Mouse (Mus musculus): Measurements from ENCODE around the gene Ankrd42. TPM values are rescaled to one million over a fixed set of nuclear protein-coding genes. Genes with fewer than 3 reads are reported as not detected.

The Ankrd42 gene
- 0.77 and 1.1 TPM in 2 replicates for polyA plus RNA-seq (2016; fragmentation: Nextera tagmentation; extraction: Ambion mirVana)

GRCm38 (mm10) chr7:92637021-92637625 is at the start of gene Ankrd42:
TSS of gene Ankrd42 (minus strand) at chr7:92637142.
- Histone ChIP-seq H3K4me2 (peak within 1 kb of the TSS; percentile 88), H3K27ac (peak within 1 kb of the TSS; percentile 74), H3K27me3 (replicated peaks) (peaks cover 28% of the 10 kb centered on the region), H3K9ac (peak within 1 kb of the TSS; percentile 82), H3K4me3 (peak within 1 kb of the TSS; percentile 84), H3K36me3 (peaks cover 27% of the 10 kb centered on the region), H3K4me1 (peaks cover 14% of the 10 kb centered on the region), H3K9me3 (replicated peaks) (no peaks in the 10 kb centered on the region)
- under 1% methylated on average over 44 of the region's 44 CpGs for WGBS (ENCODE audit: insufficient replicate concordance)
- ATAC-seq, result peak; percentile 97

DNA sequence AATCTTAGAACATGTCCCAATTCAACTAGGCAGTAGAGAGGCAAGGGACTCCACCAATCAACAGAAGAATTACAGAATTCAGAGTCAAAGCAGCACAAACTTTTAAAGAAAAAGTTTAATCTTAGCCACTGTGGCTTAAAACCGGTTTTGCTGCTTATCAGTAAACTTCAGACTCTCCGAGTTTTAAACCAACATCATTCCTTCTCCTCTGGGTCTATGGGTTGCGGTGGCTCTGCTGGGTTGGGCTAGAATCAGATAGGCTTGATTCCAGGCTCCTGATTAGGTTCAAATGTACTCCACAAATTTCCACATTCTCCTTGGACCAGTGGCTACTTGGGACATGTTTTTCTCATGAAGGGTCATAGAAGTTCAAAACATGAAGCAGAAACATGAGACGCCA is 40.4 kb upstream of the Ankrd42 start:
- H3K27ac ChIP-seq, result no peak overlapping the region

DNA sequence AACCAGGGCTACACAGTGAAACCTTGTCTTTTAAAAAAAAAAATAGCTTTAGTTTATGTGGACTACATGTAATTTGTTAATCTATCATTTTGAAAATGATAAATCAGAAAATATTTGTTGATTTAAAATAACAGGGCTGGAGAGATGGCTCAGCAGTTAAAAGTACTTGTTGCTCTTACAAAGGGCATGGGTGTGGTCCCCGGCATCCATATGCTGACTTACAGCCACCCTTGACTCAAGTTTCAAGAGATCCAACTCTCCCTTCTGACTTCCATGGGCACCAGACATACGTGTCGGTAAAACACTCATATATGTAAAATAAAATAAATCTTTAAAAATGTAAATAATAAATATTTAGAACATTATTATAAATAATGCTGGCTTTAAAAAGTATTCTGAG is 38.2 kb upstream of the Ankrd42 start:
- H3K4me3 ChIP-seq, result no peak overlapping the region
- 74% methylated on average over 3 of the region's 3 CpGs for WGBS (ENCODE audit: insufficient replicate concordance)
- H3K27me3 ChIP-seq (replicated peaks), result no peaks in the 10 kb centered on the region
- H3K36me3 ChIP-seq, result no peaks in the 10 kb centered on the region
- no peak overlapping the region for H3K27ac ChIP-seq
- no peak overlapping the region for H3K9ac ChIP-seq
- peaks cover 7% of the 10 kb centered on the region for H3K4me1 ChIP-seq
- no peaks in the 10 kb centered on the region for H3K9me3 ChIP-seq (replicated peaks)
- ATAC-seq, result no peak
- no peak overlapping the region for H3K4me2 ChIP-seq

More for the DNA sequence above, 40.4 kb upstream of the Ankrd42 start:
- Histone ChIP-seq H3K9ac (no peak overlapping the region), H3K4me1 (no peaks in the 10 kb centered on the region), H3K27me3 (replicated peaks) (peaks cover 7% of the 10 kb centered on the region), H3K9me3 (replicated peaks) (no peaks in the 10 kb centered on the region), H3K4me2 (no peak overlapping the region), H3K4me3 (no peak overlapping the region), H3K36me3 (no peaks in the 10 kb centered on the region)
- WGBS (ENCODE audit: insufficient replicate concordance), result 31% methylated on average over 4 of the region's 4 CpGs
- no peak for ATAC-seq

DNA sequence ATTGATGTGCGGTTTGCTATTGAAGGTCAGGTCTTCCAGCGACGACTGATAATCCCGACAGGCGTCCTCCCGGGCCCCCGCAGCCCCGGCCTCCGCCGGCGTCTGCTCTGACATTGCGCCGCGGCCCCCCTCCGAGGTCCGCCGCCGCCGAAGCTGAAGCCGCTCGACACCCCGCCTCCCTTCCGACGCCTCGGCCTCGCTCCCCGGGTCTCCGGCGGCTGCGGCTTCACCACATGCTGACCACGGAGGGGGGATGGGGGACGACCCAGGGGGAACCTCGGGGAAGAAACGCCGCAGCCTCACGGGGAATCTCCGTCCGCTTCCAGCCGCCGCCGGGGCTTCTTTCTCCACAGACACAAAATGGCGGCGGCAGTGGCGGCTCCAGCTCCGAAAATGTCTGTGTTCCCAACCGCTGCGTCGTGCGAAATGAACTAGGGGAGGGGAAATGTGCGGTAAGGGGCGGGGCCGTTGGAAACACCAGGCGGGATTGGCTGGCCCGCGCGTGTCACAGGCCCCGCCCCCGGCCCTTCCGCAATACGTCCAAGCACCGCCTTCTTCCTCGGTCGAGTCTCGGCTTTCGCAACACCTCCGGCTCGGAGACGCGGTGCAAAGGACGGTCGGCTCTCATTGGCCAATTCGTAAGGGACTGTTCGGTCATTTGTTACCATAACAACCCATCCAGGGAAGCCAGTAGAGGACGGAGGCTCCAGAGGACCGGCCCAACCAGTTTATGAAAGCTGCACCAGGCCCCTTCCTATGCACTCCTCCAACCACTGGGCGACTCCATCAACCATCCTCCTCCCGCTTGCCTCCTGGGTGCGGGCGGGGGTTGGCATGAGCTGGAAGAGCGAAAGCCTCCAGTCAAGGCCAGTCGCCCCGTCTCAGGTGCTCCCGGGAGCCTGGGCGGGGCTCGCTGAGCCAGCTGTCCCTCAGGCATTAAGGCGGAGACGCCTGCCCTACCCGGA is 32.8 kb upstream of the Ankrd42 start, which contains the start of gene Pcf11:
TSS of gene Pcf11 (minus strand) at position 428 of the 965 bp plus-strand sequence.
- H3K36me3 ChIP-seq, result peaks cover 18% of the 10 kb centered on the region
- H3K4me2 ChIP-seq, result peak within 1 kb of the TSS; percentile 89
- H3K27ac ChIP-seq, result peak within 1 kb of the TSS; percentile 96
- peak within 1 kb of the TSS; percentile 86 for H3K4me3 ChIP-seq
- peaks cover 30% of the 10 kb centered on the region for H3K4me1 ChIP-seq
- no peaks in the 10 kb centered on the region for H3K9me3 ChIP-seq (replicated peaks)
- ATAC-seq, result peak; percentile 93
- H3K27me3 ChIP-seq (replicated peaks), result no peaks in the 10 kb centered on the region
- peak within 1 kb of the TSS; percentile 93 for H3K9ac ChIP-seq
- 2% methylated on average over 88 of the region's 88 CpGs for WGBS (ENCODE audit: insufficient replicate concordance)

DNA sequence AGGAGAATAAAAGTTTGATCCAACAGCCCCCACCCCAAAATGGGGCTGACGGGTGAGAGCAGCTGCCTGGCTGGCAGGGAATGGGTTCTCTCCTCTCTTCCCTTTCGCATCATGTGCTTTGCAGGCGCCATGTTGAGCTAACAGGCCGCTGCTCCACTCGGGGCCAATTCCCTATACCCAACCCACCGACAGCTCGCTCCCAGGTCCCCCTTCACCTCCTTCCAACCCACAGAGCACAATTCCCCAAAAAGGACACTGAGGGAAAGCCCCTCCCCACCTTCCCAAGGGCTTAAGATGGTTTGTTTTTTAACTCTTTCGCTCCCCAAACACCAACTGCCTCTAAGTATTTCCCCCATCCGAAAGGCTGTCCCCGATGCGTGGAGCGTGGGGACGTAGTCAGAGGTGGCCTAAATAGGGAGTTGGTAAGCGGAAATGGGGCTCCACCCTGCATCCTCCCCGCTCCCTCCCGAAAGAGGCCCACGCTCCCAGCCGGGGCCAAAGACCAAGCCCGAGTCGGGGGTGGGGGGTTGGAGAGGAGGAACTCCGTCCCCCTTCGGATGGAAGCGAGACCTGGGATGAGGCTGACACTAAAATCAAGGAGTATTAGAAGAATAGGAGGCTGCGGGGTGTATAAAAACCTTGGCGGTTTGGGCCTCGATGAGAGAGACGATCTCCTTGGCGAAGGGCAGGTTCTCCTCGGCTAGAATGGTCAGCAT is 32.0 kb upstream of the Ankrd42 start:
- peaks cover 18% of the 10 kb centered on the region for H3K36me3 ChIP-seq
- H3K4me1 ChIP-seq, result peaks cover 30% of the 10 kb centered on the region
- H3K4me3 ChIP-seq, result peak overlapping the region; percentile 86
- no peaks in the 10 kb centered on the region for H3K9me3 ChIP-seq (replicated peaks)
- under 1% methylated on average over 29 of the region's 29 CpGs for WGBS (ENCODE audit: insufficient replicate concordance)
- peak; percentile 59 for ATAC-seq
- peak overlapping the region; percentile 77 for H3K4me2 ChIP-seq
- peak overlapping the region; percentile 96 for H3K27ac ChIP-seq
- peak overlapping the region; percentile 93 for H3K9ac ChIP-seq
- no peaks in the 10 kb centered on the region for H3K27me3 ChIP-seq (replicated peaks)

DNA sequence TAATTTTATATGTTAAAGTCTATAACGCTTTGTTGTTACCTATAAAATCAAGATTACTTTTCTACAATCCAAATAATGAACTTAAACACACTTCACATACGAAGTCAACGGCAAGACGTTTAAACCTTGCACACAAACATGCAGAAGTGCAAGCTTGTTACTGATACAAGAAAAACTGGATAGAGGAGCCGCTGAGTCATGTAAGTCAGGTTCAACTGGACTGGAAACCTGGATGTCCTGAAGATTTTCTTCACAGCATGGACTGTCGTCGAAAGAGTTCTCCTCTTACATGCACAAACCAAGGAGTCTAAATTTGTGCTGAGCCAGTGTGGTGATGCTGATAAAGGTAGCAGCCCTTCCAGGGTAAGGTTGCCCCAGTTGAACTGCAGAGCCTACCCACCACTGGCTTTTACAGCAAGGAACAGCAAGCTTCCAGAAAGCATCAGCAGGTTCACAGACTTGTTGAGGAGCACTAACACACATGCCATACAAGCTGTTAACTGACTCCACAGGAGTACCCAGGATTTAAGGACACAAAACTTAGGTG is 29.4 kb upstream of the Ankrd42 start:
- Histone ChIP-seq H3K27me3 (replicated peaks) (no peaks in the 10 kb centered on the region), H3K36me3 (peaks cover 36% of the 10 kb centered on the region), H3K9me3 (replicated peaks) (no peaks in the 10 kb centered on the region), H3K4me2 (peak overlapping the region; percentile 77), H3K4me1 (peaks cover 30% of the 10 kb centered on the region), H3K9ac (peak overlapping the region; percentile 44), H3K4me3 (peak overlapping the region; percentile 86), H3K27ac (peak overlapping the region; percentile 59)
- 68% methylated on average over 7 of the region's 7 CpGs for WGBS (ENCODE audit: insufficient replicate concordance)
- no peak for ATAC-seq

- Histone ChIP-seq H3K4me2 (no peak overlapping the region), H3K27me3 (replicated peaks) (no peaks in the 10 kb centered on the region), H3K27ac (no peak overlapping the region), H3K4me1 (no peaks in the 10 kb centered on the region), H3K36me3 (peaks cover 86% of the 10 kb centered on the region), H3K9ac (no peak overlapping the region), H3K4me3 (no peak overlapping the region), H3K9me3 (replicated peaks) (0 out of 2 replicates have a peak, but pooled peaks cover 4% of the 10 kb centered on the region)
- WGBS (ENCODE audit: insufficient replicate concordance), result 93% methylated on average over 5 of the region's 5 CpGs
- no peak for ATAC-seq
Measured at GRCm38 (mm10) chr7:92658050-92658449, 21.1 kb upstream of the Ankrd42 start.

- Histone ChIP-seq H3K36me3 (peaks cover 85% of the 10 kb centered on the region), H3K27me3 (replicated peaks) (no peaks in the 10 kb centered on the region), H3K4me2 (no peak overlapping the region), H3K9ac (no peak overlapping the region), H3K9me3 (replicated peaks) (0 out of 2 replicates have a peak, but pooled peaks cover 4% of the 10 kb centered on the region), H3K27ac (no peak overlapping the region), H3K4me3 (no peak overlapping the region), H3K4me1 (no peaks in the 10 kb centered on the region)
- WGBS (ENCODE audit: insufficient replicate concordance), result 86% methylated on average over 2 of the region's 2 CpGs
- ATAC-seq, result no peak
Measured at GRCm38 (mm10) chr7:92656386-92656785, 19.4 kb upstream of the Ankrd42 start.

- no peaks in the 10 kb centered on the region for H3K27me3 ChIP-seq (replicated peaks)
- no peak overlapping the region for H3K4me2 ChIP-seq
- H3K36me3 ChIP-seq, result peaks cover 73% of the 10 kb centered on the region
- H3K27ac ChIP-seq, result no peak overlapping the region
- no peak overlapping the region for H3K4me3 ChIP-seq
- no peaks in the 10 kb centered on the region for H3K4me1 ChIP-seq
- H3K9me3 ChIP-seq (replicated peaks), result 0 out of 2 replicates have a peak, but pooled peaks cover 4% of the 10 kb centered on the region
- WGBS (ENCODE audit: insufficient replicate concordance), result 83% methylated on average over 1 of the region's 1 CpGs
- ATAC-seq, result no peak
- no peak overlapping the region for H3K9ac ChIP-seq
Measured at GRCm38 (mm10) chr7:92653329-92653728, 16.4 kb upstream of the Ankrd42 start.

- H3K27me3 ChIP-seq (replicated peaks), result no peaks in the 10 kb centered on the region
- ATAC-seq, result no peak
- WGBS (ENCODE audit: insufficient replicate concordance), result 85% methylated on average over 7 of the region's 7 CpGs
- no peaks in the 10 kb centered on the region for H3K4me1 ChIP-seq
- no peak overlapping the region for H3K27ac ChIP-seq
- no peaks in the 10 kb centered on the region for H3K9me3 ChIP-seq (replicated peaks)
- H3K36me3 ChIP-seq, result peaks cover 70% of the 10 kb centered on the region
- no peak overlapping the region for H3K4me3 ChIP-seq
- H3K9ac ChIP-seq, result no peak overlapping the region
- H3K4me2 ChIP-seq, result no peak overlapping the region
Measured at GRCm38 (mm10) chr7:92647790-92648189, 10.8 kb upstream of the Ankrd42 start.

GRCm38 (mm10) chr7:92642358-92642757 is 5.4 kb upstream of the Ankrd42 start:
- no peak overlapping the region for H3K9ac ChIP-seq
- H3K4me2 ChIP-seq, result no peak overlapping the region
- H3K4me3 ChIP-seq, result no peak overlapping the region
- H3K36me3 ChIP-seq, result peaks cover 67% of the 10 kb centered on the region
- H3K9me3 ChIP-seq (replicated peaks), result no peaks in the 10 kb centered on the region
- H3K27me3 ChIP-seq (replicated peaks), result no peaks in the 10 kb centered on the region
- H3K4me1 ChIP-seq, result peaks cover 7% of the 10 kb centered on the region
- H3K27ac ChIP-seq, result no peak overlapping the region
- ATAC-seq, result no peak

Data from liver, embryonic 12.5 days (tissue).